Mouse (Mus musculus) E14TG2a.4 (cell line): ENCODE data around the gene Trim3.

Experiments
- H3K27me3 ChIP-seq: 2 replicates; pipeline ENCODE4 v1.6.1; 2014; ENCODE audit warnings: low read length, control low read depth; ENCODE audit not compliant: insufficient read depth
- H3K36me3 ChIP-seq: 2 replicates; pipeline ENCODE4 v1.6.1; 2014; ENCODE audit warnings: low read length, control low read depth; ENCODE audit not compliant: insufficient read depth
- H3K4me1 ChIP-seq: replicated peaks from 2 replicates; pipeline ENCODE4 v1.6.1; 2014; ENCODE audit warnings: low read depth, low read length, control low read depth
- H3K4me3 ChIP-seq: replicated peaks from 2 replicates; pipeline ENCODE4 v1.5.1; 2014; ENCODE audit warnings: mild to moderate bottlenecking, low read length
- H3K9me3 ChIP-seq: 2 replicates; pipeline ENCODE4 v1.6.1; 2014; ENCODE audit warnings: low read length, control low read depth
- CTCF ChIP-seq: conservative IDR thresholded peaks from 2 replicates; pipeline ENCODE4 v1.5.1; 2014; ENCODE audit warnings: low read length
- NANOG ChIP-seq: IDR thresholded peaks from 2 replicates; pipeline ENCODE4 v1.6.1; 2014; ENCODE audit warnings: borderline replicate concordance, low read length, mixed read lengths
- POU5F1 ChIP-seq: IDR thresholded peaks from 2 replicates; pipeline ENCODE4 v1.6.1; 2014; ENCODE audit warnings: low read length, borderline replicate concordance

The Trim3 gene

DNA sequence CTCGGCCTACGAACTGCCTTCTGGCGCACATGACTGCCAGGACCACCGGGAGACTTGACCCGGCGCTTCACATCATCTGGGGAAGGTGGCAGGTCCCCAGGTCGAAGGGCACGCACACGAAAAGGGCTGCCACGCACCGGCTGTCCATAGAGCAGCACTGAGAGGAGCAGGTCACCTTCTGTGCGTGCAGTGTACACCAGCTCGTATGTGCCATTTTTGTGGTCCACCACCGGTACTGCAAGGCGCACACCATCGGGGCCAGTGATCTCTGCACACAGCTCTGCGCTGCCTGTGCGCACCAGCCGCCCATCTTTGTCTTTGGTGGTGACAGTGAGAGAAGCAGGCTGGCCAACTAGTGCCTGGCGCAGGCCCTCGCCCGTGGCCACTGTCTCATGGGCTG, 15.6 kb downstream of the Trim3 start:
- H3K36me3 ChIP-seq: peaks cover 88% of the 10 kb centered on the region
- TF ChIP-seq NANOG: no peak
- no peak for TF ChIP-seq POU5F1
- TF ChIP-seq CTCF: no peak
- H3K4me1 ChIP-seq: peaks cover 5% of the 10 kb centered on the region; the same call in 1 of the 2 replicates
- peak overlapping the region; percentile 35; the same call in 1 of the 2 replicates for H3K4me3 ChIP-seq
- peaks cover 43% of the 10 kb centered on the region for H3K9me3 ChIP-seq
- H3K27me3 ChIP-seq: no peaks in the 10 kb centered on the region

- H3K27me3 ChIP-seq: no peaks in the 10 kb centered on the region
- TF ChIP-seq POU5F1 (no peak), NANOG (no peak), CTCF (no peak)
- no peak overlapping the region for H3K4me3 ChIP-seq
- peaks cover 5% of the 10 kb centered on the region; the same call in 1 of the 2 replicates for H3K4me1 ChIP-seq
- H3K9me3 ChIP-seq: peaks cover 43% of the 10 kb centered on the region
- H3K36me3 ChIP-seq: peaks cover 93% of the 10 kb centered on the region
These were observed 16.8 kb downstream of the Trim3 start for GRCm38 (mm10) chr7:105616561-105616960.

DNA sequence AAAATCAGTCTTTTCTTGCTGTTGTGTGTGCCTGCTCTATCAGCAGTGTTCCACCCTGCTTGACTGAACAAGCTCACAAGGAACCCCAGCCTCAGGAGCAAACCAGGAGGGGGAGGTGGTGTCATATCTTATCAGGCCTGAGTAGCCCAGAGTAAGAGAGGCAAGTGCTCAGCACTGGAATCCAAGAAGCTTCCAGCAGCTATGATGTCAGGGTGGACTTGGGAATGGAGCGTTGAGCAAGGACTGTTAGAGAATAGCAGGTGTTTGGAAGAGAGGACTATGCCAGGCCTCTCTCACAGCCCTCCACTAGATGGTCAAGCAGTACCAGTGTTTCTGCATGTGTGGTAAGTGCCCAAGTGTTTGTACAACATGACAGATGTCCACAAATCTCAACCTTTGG, 17.7 kb downstream of the Trim3 start:
- peaks cover 5% of the 10 kb centered on the region; the same call in 1 of the 2 replicates for H3K4me1 ChIP-seq
- TF ChIP-seq CTCF: no peak
- no peak for TF ChIP-seq POU5F1
- no peak for TF ChIP-seq NANOG
- no peaks in the 10 kb centered on the region for H3K27me3 ChIP-seq
- peaks cover 94% of the 10 kb centered on the region for H3K36me3 ChIP-seq
- peaks cover 39% of the 10 kb centered on the region for H3K9me3 ChIP-seq
- H3K4me3 ChIP-seq: no peak overlapping the region

DNA sequence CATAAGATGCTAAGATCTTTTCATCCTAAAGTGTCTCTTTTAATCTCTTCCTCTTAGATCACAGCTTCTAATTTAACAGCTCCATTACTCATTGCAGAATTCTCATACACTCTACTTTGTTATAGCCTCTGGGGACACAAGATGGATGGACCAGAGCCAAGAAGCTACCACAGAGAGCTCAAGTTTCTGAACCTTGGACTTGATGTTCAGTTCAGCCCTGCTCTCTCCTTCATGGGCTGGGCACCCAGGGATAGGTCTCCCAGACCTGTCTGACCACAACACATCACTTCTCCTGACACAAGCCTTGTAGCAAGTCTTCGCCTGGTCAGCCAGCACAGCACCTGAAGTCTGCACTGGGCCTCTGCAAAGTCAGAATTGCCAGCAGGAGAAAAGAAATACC, 19.0 kb downstream of the Trim3 start:
- no peaks in the 10 kb centered on the region for H3K27me3 ChIP-seq
- H3K9me3 ChIP-seq: peaks cover 26% of the 10 kb centered on the region
- H3K4me3 ChIP-seq: no peak overlapping the region
- peaks cover 5% of the 10 kb centered on the region; the same call in 1 of the 2 replicates for H3K4me1 ChIP-seq
- peaks cover 83% of the 10 kb centered on the region for H3K36me3 ChIP-seq
- TF ChIP-seq CTCF: no peak
- TF ChIP-seq NANOG: no peak
- TF ChIP-seq POU5F1: no peak

GRCm38 (mm10) chr7:105611767-105612166, 21.6 kb downstream of the Trim3 start:
- Histone ChIP-seq H3K9me3 (no peaks in the 10 kb centered on the region), H3K4me3 (no peak overlapping the region), H3K36me3 (peaks cover 57% of the 10 kb centered on the region), H3K4me1 (no peaks in the 10 kb centered on the region), H3K27me3 (no peaks in the 10 kb centered on the region)
- TF ChIP-seq CTCF (no peak), POU5F1 (no peak), NANOG (no peak)

DNA sequence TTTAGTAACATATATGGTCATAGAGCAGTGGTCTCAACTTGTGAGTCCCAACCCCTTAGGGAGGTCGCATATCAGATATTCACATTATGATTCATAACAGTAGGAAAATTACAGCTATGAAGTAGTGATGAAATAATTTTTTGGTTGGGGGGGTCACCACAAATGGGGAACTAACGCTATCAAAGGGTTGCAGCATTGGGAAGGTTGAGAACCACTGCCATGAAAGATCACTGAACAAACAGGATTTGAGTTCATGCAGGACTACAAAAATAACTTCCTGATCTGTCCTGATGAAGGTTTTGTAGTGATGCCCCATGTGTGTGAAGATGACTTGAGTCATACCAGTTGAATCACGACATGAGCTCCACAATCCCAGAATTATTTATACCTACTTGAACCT, 24.9 kb downstream of the Trim3 start:
- Histone ChIP-seq H3K9me3 (no peaks in the 10 kb centered on the region), H3K27me3 (no peaks in the 10 kb centered on the region), H3K36me3 (peaks cover 28% of the 10 kb centered on the region), H3K4me3 (no peak overlapping the region), H3K4me1 (0 out of 2 replicates have a peak, but pooled peaks cover under 1% of the 10 kb centered on the region)
- TF ChIP-seq CTCF (no peak), NANOG (no peak), POU5F1 (no peak)

DNA sequence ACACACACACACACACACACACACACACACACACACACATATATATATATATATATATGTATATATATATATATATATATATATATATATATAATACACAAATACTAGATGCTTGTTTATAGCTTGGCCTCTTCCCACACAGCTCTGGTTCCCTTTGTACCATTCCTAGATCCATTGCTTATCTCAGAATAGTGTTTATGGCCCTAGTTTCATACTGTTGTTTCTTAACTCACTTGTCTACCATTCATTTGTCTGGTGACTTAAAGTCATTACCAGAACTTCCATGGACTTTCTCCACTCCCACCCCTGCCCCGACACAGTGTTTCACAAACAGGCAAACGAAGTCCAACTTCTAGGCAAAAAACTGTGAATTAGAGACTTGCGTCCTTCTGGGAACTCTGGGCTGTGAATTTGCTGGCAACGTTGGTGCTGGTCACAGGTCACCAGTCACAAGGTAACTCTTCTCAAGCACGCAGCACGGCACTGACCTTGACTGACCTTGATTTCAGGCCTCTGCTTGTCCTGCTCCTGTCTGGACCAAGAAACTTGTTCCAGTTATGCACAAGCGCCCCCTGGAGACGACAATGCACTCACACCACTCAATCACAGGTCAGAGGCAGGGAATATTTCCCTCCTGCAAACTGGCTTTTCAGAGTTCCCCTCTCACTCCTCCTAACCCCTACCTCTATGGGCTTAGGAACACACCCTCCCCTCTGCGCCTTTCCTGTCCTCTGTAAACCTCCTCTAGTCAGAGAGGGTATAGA, 30.3 kb downstream of the Trim3 start:
- H3K9me3 ChIP-seq: no peaks in the 10 kb centered on the region
- H3K36me3 ChIP-seq: no peaks in the 10 kb centered on the region
- peaks cover 2% of the 10 kb centered on the region; the same call in 1 of the 2 replicates for H3K4me1 ChIP-seq
- no peak overlapping the region for H3K4me3 ChIP-seq
- H3K27me3 ChIP-seq: no peaks in the 10 kb centered on the region; the same call in 1 of the 2 replicates
- TF ChIP-seq CTCF (peak; percentile 71), POU5F1 (no peak)

- Histone ChIP-seq H3K9me3 (no peaks in the 10 kb centered on the region), H3K36me3 (no peaks in the 10 kb centered on the region), H3K4me3 (0 out of 2 replicates have a peak overlapping the region, but pooled peaks have one; percentile 20), H3K4me1 (peaks cover 16% of the 10 kb centered on the region), H3K27me3 (peaks cover 7% of the 10 kb centered on the region)
- TF ChIP-seq POU5F1 (no peak), CTCF (no peak), NANOG (no peak)
These were observed 43.3 kb downstream of the Trim3 start for GRCm38 (mm10) chr7:105590097-105590496.
